Mouse (Mus musculus) kidney, postnatal 4 days (tissue): ENCODE data around the gene Tmem252.

Experiments
- DNase-seq, 2 experiments: peaks; one replicate each; pipeline ENCODE4 v3.0.0; 2021; ENCODE audit warnings: mixed read lengths in 2 of 2

The Tmem252 gene

DNA sequence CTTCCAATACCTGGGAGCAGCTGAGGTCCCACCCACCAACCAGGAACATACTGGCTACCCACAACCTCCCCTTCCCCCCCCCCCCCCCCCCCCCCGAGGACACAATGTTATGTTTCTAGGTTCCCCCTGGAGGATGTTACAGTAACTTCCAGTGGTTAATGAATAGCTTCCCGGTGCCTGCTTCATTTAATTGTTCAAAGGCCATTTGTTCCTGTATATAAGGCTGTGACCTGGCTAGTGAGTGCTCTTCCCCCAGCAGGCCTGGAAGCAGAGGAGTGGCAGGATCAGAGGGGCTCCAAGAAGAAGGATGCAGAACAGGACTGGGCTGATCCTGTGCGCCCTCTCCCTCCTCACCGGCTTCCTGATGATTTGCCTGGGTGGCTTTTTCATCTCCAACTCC lies at the start of gene Tmem252:
Tmem252 (plus strand) TSS at position 247 of the 400 bp plus-strand sequence.
- peak; percentile 16 to 43 for DNase-seq

DNA sequence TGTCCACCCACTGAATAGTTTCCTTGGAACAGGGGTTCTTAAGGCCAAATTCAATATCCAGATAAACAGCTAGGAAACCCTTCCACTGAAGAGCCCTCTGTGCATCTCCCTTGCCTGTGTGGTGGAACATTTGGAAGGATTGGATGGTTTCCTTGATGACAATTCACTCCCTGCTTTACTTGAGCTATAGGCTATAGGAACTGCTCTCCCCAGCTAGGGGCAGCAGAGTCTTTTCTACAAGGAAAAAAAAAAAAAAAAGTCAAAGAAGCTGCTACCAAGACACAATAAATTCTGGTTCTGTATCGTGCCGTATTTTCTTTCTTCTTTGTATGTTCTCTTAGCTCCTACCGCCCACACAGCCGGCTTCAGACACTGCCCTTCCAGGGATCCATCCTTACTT lies 45.8 kb upstream of the Tmem252 start:
- DNase-seq: no peak

DNA sequence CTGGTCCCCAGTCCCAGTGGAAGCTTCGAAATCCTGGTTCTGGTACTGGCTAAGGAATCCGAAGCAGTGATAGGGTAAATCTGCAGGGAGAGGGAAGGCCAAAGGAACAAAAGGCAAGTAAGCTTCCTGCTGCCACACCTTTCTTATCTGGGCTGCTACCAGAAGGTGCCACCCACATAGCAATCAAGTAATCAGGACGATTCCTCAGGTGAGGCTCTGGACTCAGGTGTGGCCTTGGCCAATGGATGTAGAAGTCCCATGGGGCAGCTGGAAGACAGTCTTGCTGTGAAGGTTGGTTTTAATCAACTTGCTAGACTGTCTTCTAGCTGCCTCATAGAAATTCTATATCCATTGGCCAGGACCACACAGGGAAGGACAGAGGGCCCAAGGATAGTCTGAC lies 40.8 kb upstream of the Tmem252 start:
- DNase-seq: no peak

DNA sequence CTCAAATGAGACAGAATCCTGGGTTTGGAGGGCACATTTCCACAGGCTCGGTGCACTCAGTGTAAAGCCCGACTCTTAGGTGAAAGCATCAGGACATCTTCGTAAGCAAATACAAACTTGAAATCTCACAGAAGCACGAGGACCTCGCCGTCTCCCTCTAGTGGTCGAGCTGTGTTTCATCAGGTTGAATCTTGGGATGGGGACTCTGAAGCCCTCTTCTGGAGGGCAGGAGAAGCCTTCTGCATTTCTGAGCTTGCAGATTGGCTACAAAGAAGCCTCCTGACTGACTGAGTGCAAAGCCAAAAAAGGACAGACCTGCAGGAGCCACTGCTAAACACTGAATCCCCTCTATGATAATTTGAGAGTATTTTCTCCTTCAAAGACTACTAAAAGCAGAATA lies 39.2 kb upstream of the Tmem252 start:
- DNase-seq: peak; percentile 81 to 83

DNA sequence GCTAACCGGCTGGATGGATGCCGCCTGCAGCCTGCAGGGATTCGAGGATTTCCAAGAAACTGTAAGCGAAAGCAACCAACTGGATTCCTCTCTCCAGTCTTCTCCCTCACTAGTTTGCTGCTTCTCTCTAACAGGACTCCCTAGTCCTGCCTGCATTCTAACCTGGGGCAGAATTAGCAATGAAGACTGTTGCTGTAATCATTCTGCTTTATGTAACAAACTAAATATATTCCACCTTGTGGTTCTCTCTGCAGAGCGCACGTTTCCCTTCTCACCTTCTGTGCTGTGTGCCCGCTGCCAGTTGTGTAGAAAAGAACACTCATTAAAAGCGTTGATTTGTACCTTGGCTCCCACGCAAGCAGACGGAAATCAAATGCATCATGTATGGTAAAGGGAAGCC lies 37.2 kb upstream of the Tmem252 start:
- no peak for DNase-seq

DNA sequence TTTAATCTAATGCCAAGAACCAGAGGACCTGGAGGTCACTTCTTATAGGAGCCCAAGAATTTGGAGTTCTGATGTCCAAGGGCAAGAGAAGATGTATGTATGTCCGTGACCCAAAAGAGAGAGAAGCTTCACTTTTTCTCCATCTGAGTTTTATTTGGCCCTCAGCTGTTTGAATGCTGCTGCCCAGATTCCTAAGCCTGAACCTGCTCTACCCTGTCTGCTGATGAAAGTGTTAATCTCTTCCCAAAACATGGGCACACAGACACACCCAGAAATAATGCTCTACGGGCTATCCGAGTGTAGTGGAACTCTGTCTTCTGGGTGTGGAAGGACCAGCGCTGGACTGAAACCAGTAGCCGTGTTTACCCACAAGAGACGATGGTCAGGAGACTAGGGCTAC lies 35.8 kb upstream of the Tmem252 start:
- DNase-seq: no peak

DNA sequence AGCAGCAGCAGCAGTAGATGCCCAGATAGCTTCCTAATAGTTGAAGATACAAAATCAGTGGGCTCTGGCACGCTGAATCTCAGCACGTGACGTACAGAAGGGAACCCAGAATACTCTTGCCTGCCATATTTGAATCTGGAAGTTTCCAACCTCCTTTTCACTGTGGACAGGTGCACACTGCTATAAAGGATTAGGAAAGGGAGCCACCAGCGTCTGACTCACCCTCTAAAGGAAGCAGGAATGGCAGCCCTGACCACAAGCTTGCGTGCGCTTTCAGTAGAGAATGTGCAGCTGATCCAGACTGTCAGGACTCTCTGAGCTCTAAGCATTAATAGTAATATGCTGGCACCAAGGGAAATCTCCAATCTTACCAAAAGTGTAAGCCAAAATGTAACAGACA lies 32.8 kb upstream of the Tmem252 start:
- DNase-seq: no peak

DNA sequence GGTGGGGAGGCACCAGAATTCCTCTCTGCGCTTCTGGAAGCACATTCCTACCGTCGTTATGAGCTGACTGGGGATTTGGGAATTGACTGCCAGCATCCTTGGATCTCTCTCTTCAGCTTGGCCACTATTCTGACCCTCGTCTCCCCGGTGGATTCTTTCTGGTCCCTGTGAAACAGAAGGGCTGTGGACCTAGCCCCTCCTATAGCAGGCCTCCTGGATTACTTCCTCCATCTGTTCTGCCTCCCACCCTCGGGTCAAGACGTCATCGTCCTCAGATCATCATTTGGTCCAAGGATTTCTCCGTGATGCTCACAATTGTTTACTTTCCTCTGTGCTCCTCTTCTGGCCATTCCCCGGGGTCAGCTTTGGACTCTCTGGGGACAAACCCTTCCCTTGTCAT lies 28.8 kb upstream of the Tmem252 start:
- DNase-seq: no peak

DNA sequence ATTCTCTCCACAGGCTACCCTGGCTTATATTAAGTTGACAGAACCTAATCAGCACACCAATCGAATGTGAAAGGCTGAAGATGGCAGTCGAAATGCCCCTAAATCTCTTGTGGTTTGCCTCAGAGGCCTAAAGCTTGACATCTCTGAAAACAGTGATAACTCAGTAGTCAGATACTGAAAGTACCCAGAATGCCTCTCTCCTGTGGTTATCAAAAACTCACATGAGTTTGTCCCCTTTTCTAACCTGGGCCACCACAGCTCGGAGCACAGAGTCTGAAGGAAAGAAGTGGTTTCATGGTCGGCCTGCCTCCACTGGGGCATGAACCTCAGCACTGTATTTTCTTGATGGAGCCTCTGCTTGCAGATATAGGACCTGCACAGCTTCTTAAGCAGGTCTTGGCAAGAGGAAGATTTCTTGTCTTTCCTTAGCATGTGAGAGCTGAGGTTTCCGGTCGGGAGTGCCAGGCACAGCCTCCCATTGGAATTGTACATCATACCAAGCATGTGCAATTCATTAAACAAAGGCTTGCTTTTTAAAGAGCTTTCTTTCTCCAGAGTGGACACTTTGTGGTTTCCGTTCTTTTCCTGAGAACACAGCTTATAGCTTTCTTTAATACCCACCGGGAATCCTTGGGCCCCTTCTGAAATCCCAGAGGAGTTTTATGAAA lies 27.5 kb upstream of the Tmem252 start:
- DNase-seq: no peak

DNA sequence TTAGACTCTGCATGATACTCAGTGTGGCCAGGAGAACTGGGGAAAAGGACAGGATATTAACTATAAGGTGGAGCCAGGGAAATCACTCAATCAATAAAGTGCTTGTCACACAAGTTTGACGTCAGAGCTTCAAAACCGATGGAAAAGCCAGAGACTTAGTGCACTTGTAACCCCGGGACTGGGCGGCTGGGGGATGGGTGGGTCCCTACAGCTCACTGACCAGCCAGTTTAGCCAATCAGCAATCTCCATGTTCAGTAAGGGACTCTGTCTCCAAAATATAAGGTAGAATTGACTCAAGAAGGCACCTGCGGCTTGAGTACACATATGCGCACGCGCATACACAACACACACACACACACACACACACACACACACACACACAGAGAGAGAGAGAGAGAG lies 25.8 kb upstream of the Tmem252 start:
- no peak for DNase-seq

DNA sequence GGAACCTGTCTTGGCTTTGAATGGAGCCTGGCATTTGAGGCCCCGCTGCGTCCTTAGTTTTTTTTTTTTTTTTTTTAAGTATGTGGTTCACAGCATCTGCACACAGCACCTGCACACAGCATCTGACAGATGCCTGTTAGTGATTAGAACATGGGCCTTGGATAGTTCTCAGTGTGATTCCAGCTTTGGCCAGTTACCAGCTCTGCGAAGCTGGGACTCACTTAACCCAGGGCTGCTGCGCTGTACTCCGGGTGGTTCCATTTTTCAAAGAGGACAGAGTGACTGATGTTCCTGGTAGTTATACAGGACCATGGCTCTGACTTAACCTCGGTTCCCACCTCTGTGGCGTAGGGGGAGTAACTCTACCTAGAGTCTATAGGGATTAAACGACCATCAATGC lies 23.4 kb upstream of the Tmem252 start:
- no peak for DNase-seq

DNA sequence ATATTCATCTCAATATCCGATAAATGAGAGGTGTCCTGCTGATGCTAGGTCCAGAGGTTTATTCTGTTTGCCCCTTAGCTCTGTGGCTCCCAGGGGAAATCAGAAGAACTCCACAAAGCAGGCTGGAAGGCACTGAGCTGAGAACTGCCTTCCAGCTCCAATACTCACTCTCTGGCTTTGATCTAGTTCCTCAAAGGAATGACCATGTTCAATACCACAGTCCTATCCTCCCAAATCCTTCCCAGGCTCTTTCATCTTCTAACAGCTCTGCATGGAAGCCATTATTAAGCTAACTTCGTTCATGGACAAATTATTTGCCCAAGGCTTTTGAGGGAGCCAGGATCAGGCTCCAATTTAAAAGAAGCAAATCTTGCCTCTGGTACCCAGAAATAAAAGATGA lies 22.2 kb upstream of the Tmem252 start:
- DNase-seq: no peak

DNA sequence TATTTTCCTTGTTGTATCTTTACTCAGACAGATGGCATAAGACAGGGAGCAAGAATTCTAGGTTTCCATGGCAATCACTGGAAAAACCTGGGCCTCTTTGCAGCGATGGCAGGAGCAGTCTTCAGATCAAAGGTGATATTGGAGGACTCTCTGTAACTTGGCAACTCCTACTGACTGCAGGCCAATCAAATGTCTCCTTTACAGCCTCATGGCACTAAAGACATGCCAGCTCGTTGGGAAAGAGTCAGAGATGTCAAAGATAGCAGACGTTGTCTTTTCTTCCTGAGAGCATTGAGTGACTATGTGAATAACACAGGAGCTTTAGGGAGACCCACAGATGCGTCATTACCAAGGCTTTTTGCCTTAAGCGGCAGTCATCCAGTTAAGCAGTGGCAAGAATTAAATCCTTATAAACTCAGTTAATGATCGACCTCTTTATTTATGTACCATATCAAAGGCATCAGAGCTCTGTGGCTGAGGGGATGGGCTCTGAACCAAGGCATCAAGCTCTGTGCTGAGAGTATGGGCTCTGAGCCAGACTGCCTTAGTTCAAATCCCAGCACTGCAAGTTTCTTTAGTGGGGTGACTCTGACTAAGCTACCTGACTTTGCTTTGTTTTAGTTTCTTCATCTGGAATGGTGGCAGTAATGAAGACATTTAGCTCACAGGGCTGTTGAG lies 21.3 kb upstream of the Tmem252 start:
- peak in 1 of 2 experiments; percentile 24 for DNase-seq

DNA sequence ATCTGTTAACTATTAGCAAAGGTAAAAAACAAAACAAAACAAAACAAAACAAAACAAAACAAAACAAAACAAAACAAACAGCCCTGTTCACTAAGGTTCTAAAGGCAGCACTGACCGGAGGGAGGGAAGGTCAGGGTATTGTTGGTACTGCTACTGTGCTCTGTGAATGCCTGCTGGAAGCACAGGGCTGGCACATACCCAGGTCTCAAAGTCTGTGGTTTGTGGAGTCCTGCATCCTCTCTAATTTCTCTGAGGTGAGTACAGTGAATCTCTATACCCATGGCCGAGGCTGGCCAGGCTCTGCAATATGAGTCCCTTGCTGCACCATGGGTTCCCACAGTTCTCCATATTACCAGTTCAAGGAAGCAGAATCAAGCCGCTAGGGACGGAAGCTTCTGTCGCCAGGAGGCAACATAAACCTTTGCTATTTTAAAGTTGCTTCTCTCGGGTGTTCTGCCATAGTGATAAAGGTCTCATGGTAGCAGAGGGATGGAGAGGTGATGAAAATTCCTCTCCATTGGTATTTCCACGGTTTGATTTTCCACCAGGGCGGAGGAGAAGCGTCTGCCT lies 20.5 kb upstream of the Tmem252 start:
- DNase-seq: peak in 1 of 2 experiments; percentile 25

DNA sequence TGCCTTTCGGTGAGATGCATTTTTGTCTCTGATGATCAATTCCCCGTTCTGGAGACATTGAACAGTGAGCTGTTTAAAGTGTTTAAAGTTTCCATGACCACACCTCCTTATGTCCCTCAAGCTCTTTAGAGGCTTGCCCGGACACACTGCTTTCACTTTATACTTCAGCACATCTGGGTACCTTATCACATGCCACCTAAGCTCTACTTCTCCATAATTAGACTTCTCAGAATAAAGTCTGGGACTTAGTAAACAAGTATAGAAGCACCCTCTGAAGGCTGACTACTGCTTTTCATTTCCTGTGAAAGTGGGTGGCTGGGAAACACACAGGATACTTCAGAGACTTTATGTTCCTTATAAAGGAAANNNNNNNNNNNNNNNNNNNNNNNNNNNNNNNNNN lies 16.8 kb upstream of the Tmem252 start:
- DNase-seq: no peak

DNA sequence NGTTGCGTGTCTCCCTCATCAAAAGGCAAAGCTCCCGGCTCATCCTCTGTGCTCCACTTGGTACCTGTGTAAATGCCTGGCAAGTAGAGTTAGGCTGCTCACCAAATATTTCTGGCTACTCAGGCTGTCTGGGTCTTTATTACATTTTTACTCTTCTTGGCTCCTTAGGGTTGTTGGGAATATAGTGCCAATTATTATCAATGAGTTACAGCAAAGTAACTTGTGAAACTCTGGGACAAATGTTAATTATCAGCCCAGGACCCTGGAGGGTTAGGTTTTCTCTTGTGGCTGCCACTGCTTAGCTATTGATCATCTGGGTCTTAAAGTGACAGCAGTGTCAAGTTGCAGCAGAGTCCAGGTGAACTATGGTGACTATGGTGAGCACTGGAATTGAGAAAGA lies 11.5 kb upstream of the Tmem252 start:
- DNase-seq: no peak

DNA sequence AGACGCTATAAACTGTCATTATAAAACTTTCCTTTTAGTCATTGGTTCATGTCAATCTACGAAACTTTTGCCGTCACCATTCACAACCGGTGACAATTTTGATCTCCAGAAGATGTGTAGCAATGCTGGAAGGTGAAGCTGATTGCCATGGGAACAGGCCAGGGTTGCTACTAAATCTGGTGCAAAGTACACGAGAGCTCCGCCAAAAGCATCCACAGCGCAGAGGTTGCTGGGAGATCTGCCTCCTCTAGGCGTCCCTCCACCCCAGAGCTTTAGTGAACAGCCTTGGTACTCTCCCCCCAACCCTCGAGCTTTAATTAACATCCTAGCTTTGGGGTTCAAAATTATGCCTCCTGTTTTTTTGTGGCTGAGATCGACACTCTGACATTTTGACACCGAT lies 8.0 kb upstream of the Tmem252 start:
- no peak for DNase-seq

DNA sequence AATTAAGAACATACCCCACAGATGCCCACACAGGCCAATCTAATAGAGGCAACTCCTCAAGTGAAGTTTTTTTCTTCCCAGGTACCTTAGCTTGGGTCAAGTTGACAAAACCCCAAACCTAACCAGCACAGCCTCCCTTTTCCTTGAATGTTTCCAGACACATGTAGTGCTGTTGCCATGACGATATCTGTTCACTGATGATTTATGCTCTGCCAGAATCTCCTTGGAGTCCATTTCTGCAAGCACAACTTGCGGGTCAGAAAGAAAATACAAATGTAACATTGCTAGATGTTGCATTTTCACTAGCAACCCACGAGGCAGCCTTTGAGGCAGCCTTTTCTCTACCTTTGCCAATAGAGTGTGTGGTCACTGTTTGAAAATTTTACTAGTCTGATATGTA lies 6.3 kb upstream of the Tmem252 start:
- no peak for DNase-seq

DNA sequence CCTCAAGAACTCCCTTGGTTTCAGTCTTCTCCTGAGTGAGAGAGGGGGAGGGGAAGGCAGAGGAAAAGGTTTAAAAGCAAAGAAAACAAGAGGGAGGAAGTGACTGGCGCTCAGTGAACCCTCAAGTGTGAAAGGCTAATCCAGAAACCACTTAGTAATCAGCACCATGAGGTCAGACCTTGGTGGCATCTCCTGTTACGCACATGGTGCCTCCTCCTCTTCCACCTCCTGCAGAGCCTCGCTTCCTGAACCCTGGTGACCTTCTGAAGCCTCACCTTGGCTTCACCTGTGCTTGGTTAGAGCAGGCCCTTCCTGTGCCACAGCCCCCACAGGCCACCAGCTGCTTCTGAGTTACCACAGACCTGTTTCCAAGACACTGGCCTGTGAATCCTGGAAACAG lies 2.2 kb upstream of the Tmem252 start:
- DNase-seq: peak; percentile 37 to 48

DNA sequence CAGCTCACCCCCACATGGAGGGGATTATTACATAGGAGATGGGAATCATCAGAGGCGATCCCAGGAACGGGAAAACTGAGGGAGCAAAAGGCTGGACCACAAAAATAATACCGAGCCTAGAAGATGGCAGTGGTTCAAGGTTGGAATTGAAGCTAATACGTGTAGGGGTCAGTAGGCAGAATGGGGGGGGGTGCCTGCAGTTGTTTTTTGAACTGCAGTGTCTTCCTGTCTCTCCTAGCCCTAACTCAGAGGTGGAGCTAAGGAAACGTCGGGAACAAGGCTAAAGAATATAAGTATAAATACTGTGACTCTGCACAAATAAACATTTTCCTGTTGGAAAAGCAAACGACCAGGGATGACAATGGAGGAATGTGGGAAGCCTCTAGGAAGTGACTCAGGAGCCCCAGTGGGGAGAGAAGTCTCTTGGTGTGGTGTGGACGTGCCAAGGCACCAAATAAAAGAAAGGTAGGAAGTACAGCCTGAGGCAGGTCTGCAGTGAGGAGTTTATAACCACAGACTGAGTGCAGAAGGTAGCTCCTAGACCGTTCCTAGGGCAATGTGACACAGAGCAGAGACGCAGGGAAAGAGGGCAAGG lies 1.3 kb upstream of the Tmem252 start:
- DNase-seq: no peak

DNA sequence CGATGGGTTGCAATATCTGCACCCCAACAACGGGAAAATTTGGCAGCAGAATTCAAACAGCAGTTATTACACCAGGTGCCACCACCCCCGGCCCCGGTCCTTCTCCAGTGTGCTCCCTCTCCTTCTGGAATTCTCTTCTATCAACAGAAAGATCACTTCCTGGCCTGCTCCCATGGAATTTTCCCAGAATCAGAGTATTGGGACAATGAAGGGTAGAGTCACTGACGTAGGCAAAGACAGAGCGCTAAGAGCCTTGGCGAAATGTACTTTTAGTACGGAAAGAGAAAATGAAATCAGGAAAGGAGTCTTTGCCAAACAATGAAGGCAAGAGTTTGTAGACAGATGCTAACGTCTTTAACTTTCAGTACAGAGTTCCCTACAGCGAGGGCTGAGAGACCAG lies 477 bp upstream of the Tmem252 start:
- DNase-seq: no peak

DNA sequence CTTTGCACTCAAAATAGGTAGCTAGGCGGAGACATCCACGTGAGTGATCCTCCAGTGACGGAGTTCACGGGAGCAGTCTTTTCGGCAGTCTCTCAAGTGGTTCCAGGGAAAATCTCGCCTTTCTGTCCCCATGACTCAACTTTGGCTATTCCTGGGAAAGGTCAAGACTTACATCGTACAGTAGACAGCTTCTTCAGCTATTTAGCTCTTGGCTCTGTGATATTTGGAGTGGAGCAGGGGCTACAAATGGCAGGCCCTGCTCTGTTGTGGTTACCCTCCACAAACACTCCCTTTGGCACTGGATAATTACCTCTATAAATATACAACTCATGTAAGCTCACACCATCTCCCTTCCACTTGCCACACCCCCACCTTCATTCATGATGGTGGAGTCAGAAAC lies 2.6 kb downstream of the Tmem252 start:
- DNase-seq: no peak

DNA sequence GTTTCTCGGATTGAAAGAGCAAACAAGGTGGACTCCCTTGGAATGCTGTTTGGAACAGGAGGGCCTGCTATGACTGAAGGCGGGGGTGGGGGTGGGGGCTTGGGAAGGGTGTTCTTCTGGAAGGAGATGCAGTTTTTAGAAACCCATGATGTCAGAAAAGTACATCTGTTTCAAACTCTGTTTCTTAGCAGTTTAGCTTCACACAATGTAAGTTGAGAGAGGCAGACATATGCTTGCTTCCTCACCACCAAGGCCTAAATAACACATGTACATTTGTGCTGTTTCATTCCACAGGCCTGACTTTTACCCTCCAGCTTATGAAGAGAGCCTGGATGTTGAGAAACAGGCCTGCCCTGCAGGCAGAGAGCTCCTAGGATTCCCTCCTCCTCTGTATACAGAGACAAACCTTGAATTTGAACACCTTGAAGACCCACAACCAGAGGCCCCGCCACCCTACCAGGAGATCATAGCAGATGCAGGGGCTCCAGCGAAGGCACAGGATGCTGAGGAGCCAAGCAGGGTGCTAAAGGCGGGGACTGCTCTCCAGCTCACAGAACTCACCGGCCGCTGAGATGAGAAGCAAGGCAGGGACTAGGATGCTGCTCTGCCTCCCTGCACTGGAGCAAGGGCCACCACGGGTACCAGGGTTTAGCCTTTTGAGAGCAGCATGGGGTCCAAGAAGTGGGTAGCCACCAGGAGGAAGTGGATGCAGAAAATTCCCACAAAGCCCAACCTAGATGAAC lies 3.6 kb downstream of the Tmem252 start:
- DNase-seq: no peak
